Mouse (Mus musculus) c-Kit-positive CD71-negative TER-119-negative erythroid progenitor cells, embryonic 14.5 days (primary cell): ENCODE results near the gene Evi2b.

Source experiments
- DNase-seq: peaks from one replicate; pipeline ENCODE4 v3.0.0-alpha.2; 2013; ENCODE audit warnings: low read depth

Evi2b gene

DNA sequence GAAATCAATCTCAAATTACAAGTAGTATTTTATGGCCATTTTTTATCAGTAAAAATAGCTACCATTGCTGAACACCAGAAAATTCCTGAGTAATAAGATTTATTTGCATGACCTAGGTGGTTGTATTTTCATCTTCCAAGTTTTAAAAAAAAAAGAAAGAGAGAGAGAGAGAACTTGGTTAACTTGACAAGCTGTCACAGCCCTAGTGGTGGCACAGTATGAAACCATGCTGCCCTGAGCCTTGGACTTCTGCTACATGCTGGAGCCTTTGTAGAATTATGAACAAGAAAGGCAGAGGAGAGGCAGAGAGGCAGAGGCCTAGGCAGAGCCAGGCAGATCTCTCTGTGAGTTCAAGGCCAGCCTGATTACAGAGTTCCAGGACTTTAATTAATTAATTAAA is 1.6 kb downstream of the Evi2b start:
- no peak for DNase-seq

DNA sequence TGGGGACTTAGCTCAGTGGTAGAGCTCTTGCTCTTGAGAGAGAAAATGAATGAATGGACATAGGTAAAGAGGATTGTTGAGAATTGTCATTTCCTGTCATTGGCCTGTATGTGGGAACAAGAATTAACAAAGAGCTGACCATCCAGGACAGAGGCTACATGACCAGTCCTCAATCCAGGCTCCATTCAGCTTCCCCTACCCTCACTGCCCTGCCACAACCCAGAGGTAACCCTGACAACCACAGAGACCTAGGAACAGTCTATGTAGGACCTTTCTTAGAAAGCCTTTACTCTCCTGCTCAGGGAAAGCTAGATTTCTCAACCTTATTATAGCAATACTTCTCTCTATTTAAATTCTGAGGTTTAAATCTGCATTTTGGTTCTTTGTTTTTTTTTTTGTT is 2.8 kb downstream of the Evi2b start:
- DNase-seq = no peak

DNA sequence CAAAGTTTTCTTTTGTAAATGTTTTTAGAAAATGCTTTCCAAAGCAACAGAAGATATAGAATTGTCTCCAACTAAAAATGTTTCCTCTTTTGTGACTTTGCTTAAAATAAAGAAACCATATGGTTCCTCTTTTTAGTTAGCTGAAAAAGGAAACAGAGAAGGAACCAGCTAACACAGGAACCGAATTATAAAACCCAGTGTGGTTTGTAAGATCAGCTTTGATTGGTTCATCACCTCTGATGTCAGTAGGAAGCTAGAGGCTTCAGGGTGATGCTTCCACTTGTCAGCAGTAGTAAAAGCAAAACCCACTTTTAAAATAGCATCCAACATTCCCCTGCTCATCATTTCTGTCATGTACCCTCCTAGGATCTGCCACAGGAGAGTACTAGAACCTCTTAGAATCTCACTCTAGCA is 3.7 kb downstream of the Evi2b start:
- peak; percentile 63 for DNase-seq

DNA sequence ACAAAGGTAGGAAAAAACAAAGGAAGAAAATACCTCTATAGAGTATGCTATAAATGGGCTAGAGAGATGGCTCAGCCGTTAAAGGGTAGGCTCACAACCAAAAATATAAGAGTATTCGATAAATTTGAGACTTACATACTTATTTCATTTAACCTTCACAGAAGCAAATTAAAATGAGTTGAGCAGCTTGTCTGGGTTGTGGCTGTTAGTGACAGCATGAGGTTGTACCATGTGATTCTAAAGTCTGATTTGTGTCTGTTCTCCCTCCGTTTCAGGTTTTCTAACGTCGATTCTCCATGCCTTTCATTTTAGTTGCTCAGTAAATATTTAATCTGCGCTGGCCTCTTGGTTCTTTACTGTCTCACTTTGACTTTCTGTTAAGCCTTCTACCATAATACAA is 4.3 kb downstream of the Evi2b start:
- no peak for DNase-seq

DNA sequence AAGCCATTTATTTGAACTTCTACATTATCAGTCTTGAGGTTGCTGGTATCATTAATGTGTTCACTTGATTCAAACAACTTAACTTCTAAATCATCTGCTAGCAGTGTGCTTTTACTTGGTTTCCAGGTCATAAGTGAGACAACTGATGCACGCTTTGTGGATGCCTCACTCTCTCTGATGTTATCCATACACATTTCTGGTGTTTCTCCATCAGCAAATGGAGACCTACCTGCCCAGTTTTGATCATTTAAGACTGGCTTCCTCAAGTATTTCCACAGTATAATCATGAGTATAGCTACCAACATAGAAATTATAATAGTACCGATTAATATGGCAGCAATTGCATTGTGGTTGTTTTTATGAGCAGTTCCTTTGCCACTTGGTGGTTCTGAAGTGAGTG is 7.8 kb downstream of the Evi2b start:
- DNase-seq = no peak

DNA sequence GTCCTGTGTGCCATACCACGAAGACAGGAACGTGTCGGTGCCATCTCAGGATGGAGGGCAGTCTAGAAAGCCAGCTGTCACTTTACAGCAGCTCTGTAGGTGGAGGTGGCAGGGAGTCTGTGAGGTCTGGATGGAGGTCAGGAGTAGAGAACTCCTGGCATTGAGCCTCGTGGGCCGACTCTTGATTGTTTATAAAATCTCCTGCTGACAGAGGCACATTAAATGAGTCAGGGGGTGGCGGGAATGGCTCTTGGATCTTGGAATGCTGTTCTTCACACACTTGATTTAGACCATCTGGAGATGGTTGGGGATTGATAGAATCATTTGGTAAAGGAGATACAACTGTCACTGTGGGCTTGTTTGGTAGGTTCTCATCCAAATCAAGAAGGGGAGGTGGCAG is 8.2 kb downstream of the Evi2b start:
- no peak for DNase-seq

DNA sequence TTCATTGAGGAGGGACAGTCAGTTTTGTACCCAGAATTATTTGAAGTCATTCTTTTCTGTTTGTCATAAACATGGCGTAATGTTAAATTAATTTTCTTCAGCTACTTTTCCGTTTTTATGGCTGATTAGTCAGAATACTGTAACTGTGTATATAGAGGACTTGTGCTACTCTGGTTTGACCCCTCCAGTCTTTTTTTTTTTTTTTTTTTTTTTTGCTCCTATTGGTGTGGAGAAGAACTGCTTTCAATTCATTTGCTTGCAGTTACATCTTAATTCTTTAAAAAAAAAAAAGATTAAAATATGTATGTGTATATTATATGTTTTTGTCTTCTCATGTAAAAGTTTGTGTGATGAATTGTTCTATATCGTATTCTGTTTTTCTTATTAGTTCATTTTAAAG is 11.6 kb downstream of the Evi2b start:
- DNase-seq = no peak

DNA sequence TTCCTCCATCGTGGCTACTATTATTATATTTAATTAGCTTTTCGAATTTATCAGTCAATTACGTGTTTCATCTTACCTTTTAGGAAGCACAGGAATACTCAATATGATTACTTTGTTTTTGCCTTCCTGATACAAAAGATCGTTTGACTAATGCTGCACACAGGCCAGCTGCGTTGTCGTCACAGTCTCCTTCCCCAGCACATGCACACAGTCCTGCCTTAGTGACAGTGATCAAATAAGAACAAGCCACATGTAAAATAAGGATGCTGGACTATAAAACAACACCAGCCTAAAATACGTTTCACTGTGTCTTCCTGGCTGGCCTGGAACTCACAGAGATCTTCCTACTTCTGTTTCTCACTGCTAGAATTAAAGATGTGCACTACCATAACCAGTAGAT is 19.1 kb downstream of the Evi2b start:
- DNase-seq = no peak

DNA sequence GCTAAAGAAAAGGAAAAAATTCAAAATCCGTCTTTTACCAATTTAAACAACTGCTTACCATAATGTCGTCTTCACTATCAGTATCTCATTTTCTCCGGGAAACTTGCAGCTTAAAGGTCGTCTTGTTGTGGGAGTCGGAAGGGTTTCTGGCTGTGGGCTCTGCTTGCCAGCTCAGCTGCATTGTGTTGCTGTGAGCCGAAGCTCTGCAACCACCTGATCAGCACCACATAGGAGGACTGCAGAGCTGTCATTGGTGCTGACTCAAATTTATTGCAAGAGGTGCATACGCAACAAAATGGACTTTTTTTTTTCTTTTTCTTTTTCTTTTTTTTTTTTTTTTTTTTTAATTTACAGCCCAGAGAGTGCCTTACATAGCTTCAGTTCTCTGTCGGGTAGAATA is 19.7 kb downstream of the Evi2b start, which contains the start of gene Omg:
Gene Omg (minus strand): TSS at position 240 of the 400 bp plus-strand sequence.
- DNase-seq = no peak

DNA sequence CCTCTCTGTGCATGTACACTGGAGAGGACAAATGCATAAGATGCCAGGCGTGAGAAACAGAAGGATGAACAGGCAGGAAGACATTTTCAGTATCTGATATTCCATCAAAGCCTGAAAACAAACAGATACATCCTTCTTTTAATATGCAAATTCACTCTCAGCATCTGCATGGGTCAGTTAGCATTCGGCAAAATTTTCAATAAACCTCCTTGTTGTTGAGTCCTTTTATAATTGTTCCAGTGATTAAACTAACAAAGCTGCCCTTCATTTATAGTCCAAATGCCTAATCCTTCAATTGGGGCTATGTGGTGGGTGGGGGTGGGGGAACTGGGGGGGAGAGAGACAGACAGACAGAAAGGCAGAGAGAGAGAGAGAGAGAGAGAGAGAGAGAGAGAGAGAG is 20.6 kb downstream of the Evi2b start:
- no peak for DNase-seq

DNA sequence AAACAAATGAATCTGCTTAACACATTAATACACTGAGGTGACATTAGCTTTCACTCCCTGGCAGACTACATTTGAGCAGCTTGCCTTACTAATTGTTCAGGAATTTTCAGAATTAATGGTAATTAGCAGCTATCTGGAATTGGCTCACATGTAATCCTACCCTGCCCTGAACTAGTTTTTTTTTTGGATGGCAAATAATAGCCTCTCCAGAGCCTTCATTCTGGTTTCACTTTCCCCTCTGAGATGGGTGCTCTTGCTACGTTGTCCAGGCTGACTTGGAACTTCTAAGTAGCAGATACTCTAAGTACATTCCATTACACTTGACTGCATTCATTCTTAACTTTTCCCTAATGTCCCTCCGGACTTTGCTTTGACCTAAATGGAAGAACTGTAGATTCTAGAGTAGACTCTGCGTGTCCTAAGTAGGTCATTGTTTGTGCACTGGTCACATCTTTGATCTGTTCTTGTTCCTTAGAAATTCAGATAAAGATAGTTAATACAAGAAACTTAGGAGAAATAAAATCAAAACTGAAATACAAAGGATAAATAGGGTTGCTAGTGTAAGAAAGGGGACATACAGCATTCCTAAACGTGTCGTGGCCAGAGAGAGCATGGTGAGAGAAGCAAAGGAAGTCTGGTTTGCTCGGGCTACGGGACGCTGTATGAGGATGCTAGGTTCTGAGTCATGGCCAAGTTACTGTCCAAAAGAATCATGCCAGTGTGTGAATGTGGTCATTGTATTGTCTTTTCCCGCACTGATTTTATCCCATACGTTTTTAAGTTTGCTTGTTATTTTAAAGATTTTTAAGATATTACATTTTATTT is 28.4 kb downstream of the Evi2b start:
- DNase-seq = no peak

DNA sequence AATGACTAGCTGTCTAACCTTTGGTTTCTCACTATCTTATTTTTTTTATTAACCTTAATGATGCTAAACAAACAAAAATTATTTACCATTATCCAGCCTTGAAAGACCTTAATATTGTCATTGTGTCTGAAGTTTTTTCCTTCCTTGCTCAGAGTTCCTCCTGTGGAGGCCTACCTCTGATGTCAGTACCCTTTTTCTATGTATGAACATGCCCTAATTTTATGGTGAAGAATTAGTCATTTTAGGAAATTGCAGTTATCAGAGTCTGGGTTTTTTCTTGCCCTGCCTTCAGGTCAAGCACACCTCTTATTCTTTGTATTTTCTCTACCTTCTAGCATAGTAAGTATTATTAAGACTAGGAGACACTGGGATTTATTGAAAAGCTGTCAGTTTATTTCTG is 38.8 kb downstream of the Evi2b start:
- DNase-seq = no peak

DNA sequence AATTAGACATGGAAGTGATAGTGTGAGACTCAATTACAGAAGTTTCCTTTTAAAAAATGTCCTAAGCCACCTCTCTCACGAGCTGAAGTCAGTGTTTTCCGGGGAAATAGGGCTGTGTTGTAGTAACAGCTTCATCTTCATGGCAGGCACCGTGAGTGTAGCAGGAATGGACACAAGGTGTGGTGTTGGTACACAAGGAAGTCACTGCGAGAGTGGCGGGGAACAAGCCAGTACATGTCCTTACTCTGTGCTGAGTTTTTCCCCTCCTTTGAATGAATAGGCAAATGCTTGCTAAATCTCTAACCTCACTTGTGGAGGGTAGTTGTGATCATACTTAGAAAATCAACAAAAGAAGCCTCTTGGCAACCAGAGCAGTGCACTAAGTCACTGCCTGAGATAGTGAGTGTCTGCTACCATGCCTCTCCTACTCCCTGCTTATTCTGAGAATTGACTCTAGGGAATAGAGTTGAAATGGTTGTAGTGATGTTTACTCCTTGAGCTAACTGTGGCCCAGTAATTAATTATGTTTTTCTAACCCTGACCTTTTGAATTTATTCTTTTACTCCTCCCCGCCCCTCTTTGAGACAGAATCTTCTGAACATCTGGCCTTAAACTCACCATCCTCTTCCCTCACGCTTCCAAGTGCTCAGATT is 39.6 kb downstream of the Evi2b start:
- DNase-seq = no peak

DNA sequence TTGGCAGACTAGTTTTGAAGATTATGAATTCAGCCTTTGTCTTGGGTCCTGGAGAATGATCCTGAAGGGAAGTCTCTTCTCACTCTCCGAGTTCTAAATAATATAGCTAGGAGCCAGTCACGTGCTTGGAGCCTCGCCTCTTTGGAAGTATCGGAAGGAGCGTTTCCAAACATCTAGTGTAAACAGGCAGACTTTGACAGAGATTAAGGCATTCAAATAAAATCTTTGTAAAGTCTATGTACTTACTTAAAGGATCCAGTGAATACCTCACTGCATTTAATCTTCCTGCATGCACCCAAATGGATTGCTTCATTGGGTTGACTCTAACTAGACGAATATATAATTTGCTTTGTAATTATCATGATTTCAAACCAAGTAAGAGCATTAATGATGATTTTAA is 40.2 kb downstream of the Evi2b start:
- no peak for DNase-seq

DNA sequence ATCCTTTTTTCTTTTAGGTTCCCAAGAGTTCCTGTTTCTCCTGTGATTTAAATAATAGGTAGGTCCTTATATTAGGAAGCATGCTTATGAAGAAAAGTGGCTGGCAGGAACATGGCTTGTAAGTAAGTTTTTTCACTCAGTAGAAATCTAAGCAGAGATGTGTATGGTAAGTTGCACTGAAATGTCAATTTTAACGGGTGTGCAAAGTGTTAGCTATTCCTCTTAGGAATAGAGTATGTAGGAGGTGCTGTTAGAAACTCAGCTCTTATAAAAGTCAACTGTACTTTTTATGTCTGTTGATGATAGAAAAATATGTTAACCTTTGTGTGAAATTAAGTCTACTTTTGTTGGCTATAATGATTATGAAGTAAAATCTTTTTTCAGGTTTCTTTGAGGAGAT is 55.5 kb downstream of the Evi2b start:
- DNase-seq = no peak
